Mouse (Mus musculus): Measurements from ENCODE around the gene Shank2. TPM values are rescaled to one million over a fixed set of nuclear protein-coding genes. Genes with fewer than 3 reads are reported as not detected.

Shank2 gene
- polyA plus RNA-seq, 1 experiment = 2.0 TPM

- no peak overlapping the region for H3K4me3 ChIP-seq (replicated peaks; ENCODE audit: control insufficient read depth, low read depth, low read length)
- H3K27ac ChIP-seq (ENCODE audit: control insufficient read depth, insufficient read depth, low read depth, low read length, poor library complexity) = no peak overlapping the region
- TF ChIP-seq CTCF (IDR thresholded peaks at IDR 0.05; ENCODE audit: control insufficient read depth, insufficient read depth, low read length) = no peak
- no peak for TF ChIP-seq POLR2A (IDR thresholded peaks at IDR 0.05; ENCODE audit: borderline replicate concordance, control insufficient read depth, low read depth, low read length)
- no peaks in the 10 kb centered on the region for H3K4me1 ChIP-seq (ENCODE audit: control insufficient read depth, insufficient read depth, low read length)
- WGBS = 70% methylated on average over 9 of the region's 9 CpGs
Observed at GRCm38 (mm10) chr7:144037966-144038669, 36.4 kb downstream of the Shank2 start.

DNA sequence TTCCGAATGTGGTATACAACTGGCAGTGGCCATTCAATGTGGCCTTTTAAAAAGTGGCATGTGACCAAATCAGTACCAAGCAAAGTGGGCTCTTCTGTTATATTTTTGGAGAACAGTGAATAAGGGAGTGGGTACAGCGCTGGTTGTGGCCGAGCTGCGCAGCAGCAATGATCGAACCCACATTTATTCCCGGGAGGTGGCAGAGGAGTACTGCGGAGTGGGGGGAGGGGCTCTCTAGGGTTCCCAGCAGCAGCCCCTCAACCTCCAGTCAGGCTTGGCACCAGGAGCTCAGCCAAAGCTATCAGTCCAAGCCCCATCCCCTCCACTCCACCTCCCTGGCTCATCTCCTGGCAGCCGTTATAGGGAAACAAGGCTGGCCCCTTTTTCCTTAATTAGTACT, 37.0 kb downstream of the Shank2 start:
- TF ChIP-seq POLR2A (IDR thresholded peaks at IDR 0.05; ENCODE audit: borderline replicate concordance, control insufficient read depth, low read depth, low read length) = no peak
- TF ChIP-seq CTCF (IDR thresholded peaks at IDR 0.05; ENCODE audit: control insufficient read depth, insufficient read depth, low read length) = no peak
- WGBS = 81% methylated on average over 8 of the region's 8 CpGs
- H3K27ac ChIP-seq (ENCODE audit: control insufficient read depth, insufficient read depth, low read depth, low read length, poor library complexity) = no peak overlapping the region
- no peaks in the 10 kb centered on the region for H3K4me1 ChIP-seq (ENCODE audit: control insufficient read depth, insufficient read depth, low read length)
- H3K4me3 ChIP-seq (replicated peaks; ENCODE audit: control insufficient read depth, low read depth, low read length) = no peak overlapping the region

DNA sequence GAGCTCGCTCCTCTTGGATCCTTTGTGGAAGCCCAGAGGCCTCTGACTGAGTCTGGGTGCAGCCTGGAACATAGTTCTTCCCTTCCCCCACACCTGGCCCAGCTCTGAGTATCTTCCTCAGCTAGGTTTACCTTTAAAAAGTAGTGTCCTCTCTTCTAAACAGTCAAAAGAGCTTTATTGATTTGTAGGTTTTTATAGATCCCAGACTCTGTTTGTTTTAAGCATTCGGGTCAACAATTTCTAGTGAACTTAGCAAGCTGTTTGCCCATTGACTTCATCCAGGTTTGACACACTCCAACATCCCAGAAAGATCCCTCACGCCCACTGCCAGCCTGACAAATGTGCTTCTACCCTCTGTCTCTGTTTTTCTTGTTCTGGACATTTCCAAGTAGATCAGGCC, 38.6 kb downstream of the Shank2 start:
- H3K27ac ChIP-seq (ENCODE audit: control insufficient read depth, insufficient read depth, low read depth, low read length, poor library complexity) = no peak overlapping the region
- no peaks in the 10 kb centered on the region for H3K4me1 ChIP-seq (ENCODE audit: control insufficient read depth, insufficient read depth, low read length)
- WGBS = 65% methylated on average over 3 of the region's 3 CpGs
- TF ChIP-seq CTCF (IDR thresholded peaks at IDR 0.05; ENCODE audit: control insufficient read depth, insufficient read depth, low read length) (no peak), POLR2A (IDR thresholded peaks at IDR 0.05; ENCODE audit: borderline replicate concordance, control insufficient read depth, low read depth, low read length) (no peak)
- no peak overlapping the region for H3K4me3 ChIP-seq (replicated peaks; ENCODE audit: control insufficient read depth, low read depth, low read length)

DNA sequence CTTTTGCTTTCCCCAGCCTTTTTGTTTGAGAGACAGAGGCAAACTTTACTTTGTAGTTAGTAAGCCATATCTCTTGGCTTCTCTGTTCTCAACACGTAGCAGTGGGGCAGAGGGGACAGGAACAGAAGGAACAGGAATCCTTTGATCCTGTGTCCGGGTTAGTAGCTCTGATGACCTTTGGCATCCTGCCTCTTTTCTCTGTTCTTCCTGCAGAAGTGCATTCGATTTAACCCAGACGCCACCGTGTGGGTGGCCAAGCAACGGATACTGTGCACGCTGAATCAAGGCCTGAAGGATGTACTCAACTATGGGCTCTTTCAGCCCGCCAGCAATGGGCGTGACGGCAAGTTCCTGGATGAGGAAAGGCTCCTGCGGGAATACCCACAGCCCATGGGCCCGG, 50.3 kb downstream of the Shank2 start:
- Histone ChIP-seq H3K4me1 (ENCODE audit: control insufficient read depth, insufficient read depth, low read length) (no peaks in the 10 kb centered on the region; the same call in 1 of the 2 replicates), H3K4me3 (replicated peaks; ENCODE audit: control insufficient read depth, low read depth, low read length) (no peak overlapping the region), H3K27ac (ENCODE audit: control insufficient read depth, insufficient read depth, low read depth, low read length, poor library complexity) (no peak overlapping the region)
- no peak for TF ChIP-seq CTCF (IDR thresholded peaks at IDR 0.05; ENCODE audit: control insufficient read depth, insufficient read depth, low read length)
- TF ChIP-seq POLR2A (IDR thresholded peaks at IDR 0.05; ENCODE audit: borderline replicate concordance, control insufficient read depth, low read depth, low read length) = no peak
- 12% methylated on average over 12 of the region's 12 CpGs for WGBS

- Histone ChIP-seq H3K27ac (ENCODE audit: control insufficient read depth, insufficient read depth, low read depth, low read length, poor library complexity) (no peak overlapping the region), H3K4me1 (ENCODE audit: control insufficient read depth, insufficient read depth, low read length) (no peaks in the 10 kb centered on the region; the same call in 1 of the 2 replicates), H3K4me3 (replicated peaks; ENCODE audit: control insufficient read depth, low read depth, low read length) (no peak overlapping the region)
- TF ChIP-seq POLR2A (IDR thresholded peaks at IDR 0.05; ENCODE audit: borderline replicate concordance, control insufficient read depth, low read depth, low read length) (no peak), CTCF (IDR thresholded peaks at IDR 0.05; ENCODE audit: control insufficient read depth, insufficient read depth, low read length) (no peak)
- WGBS = 63% methylated on average over 6 of the region's 6 CpGs
Observed at GRCm38 (mm10) chr7:144055188-144055587, 53.5 kb downstream of the Shank2 start.

- TF ChIP-seq CTCF (IDR thresholded peaks at IDR 0.05; ENCODE audit: control insufficient read depth, insufficient read depth, low read length) (peak; percentile 56), POLR2A (IDR thresholded peaks at IDR 0.05; ENCODE audit: borderline replicate concordance, control insufficient read depth, low read depth, low read length) (no peak)
- WGBS = 27% methylated on average over 7 of the region's 7 CpGs
- H3K4me1 ChIP-seq (ENCODE audit: control insufficient read depth, insufficient read depth, low read length) = no peaks in the 10 kb centered on the region; the same call in 1 of the 2 replicates
- no peak overlapping the region for H3K4me3 ChIP-seq (replicated peaks; ENCODE audit: control insufficient read depth, low read depth, low read length)
- H3K27ac ChIP-seq (ENCODE audit: control insufficient read depth, insufficient read depth, low read depth, low read length, poor library complexity) = no peak overlapping the region
Observed at GRCm38 (mm10) chr7:144055702-144056531, 54.2 kb downstream of the Shank2 start.

GRCm38 (mm10) chr7:144070162-144070949, 68.6 kb downstream of the Shank2 start:
- H3K27ac ChIP-seq (ENCODE audit: control insufficient read depth, insufficient read depth, low read depth, low read length, poor library complexity) = no peak overlapping the region
- no peak overlapping the region for H3K4me3 ChIP-seq (replicated peaks; ENCODE audit: control insufficient read depth, low read depth, low read length)
- TF ChIP-seq POLR2A (IDR thresholded peaks at IDR 0.05; ENCODE audit: borderline replicate concordance, control insufficient read depth, low read depth, low read length) (no peak), CTCF (IDR thresholded peaks at IDR 0.05; ENCODE audit: control insufficient read depth, insufficient read depth, low read length) (no peak)
- 77% methylated on average over 7 of the region's 7 CpGs for WGBS
- H3K4me1 ChIP-seq (ENCODE audit: control insufficient read depth, insufficient read depth, low read length) = no peaks in the 10 kb centered on the region

DNA sequence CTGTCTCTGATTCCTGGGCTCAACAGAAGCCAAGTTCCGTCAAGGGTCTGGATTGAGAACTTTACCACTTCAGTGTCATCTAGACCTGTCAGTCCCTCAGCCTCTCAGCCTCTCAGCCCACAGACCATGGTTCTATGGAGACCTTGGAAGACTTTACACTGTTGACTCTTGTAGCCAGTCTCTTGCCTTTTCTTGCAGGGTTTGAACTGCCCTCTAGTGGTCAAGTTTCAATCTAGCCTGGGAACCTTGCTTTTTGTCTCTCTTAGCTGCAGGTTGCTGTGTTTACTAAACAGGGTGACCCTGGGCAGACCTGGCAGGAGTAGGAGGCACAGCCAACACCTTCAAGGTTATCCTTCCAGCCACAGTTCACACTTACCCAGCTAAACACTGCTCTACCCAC, 70.5 kb downstream of the Shank2 start:
- no peak for TF ChIP-seq POLR2A (IDR thresholded peaks at IDR 0.05; ENCODE audit: borderline replicate concordance, control insufficient read depth, low read depth, low read length)
- no peak for TF ChIP-seq CTCF (IDR thresholded peaks at IDR 0.05; ENCODE audit: control insufficient read depth, insufficient read depth, low read length)
- no peak overlapping the region for H3K4me3 ChIP-seq (replicated peaks; ENCODE audit: control insufficient read depth, low read depth, low read length)
- no peaks in the 10 kb centered on the region for H3K4me1 ChIP-seq (ENCODE audit: control insufficient read depth, insufficient read depth, low read length)
- 38% methylated on average over 1 of the region's 1 CpGs for WGBS
- no peak overlapping the region for H3K27ac ChIP-seq (ENCODE audit: control insufficient read depth, insufficient read depth, low read depth, low read length, poor library complexity)

All from bone marrow, adult 2 months (tissue).